Mouse (Mus musculus): ENCODE data around the gene Retreg1.

Retreg1 gene

DNA sequence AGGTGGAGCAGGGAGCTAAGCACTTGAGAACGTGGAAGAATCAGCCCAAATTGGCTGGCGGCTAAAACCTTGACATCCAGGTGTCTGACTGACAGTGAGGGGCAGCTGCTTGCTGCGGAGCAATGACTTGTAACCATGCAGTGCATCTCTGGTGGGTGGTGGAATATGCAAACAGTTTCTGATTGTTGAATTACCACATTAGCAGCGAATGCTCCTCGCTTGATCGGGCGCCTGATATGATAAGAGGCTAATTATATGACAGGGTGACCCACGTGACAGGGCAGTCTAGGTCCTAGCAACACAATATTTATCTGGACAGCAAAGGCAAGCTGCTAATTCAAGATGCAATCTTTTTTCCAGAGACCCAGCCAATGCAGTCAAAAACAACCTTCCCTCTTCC lies 80.9 kb downstream of the Retreg1 start:
- no peak for DNase-seq

GRCm38 (mm10) chr15:25926171-25926570 lies 83.2 kb downstream of the Retreg1 start:
- DNase-seq, result peak; percentile 15

DNA sequence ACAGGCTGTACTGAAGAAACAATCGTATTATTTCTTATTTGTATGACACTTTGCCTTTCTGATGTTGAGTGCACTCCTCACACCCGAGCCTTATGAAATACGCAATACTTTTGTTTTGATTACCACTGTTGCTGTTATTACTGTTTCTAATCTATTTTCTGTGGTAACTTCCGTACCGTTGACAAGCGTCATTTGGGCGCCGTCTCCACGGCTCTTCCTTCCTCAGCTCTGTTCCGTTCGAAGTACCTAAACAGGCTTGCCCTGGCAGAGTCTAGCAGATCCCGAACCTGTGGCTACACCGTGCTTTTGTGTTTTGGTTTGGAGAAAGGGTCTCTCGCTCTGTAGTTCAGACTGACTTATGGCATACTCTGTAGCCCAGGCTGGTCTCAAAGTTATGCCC lies 84.1 kb downstream of the Retreg1 start:
- no peak for DNase-seq

DNA sequence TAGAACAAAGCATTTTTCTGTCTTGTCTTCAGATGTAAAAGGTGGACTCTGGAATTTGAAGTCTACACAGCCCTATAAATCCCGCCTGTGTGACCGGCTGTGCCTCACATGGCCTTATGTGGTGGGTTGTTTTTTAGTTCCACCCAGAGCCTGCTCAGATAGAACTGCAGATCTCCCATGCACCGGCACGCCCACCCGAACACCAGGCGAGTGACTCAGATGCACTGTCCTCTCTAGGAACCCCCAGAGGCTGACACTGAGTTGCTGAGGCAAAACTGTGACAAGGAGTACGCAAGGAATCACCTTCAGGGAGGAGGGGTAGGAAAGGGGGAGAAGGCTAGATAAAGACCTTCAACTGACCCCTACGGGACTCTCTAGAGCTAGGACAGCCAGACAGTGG lies 85.0 kb downstream of the Retreg1 start:
- no peak for DNase-seq

DNA sequence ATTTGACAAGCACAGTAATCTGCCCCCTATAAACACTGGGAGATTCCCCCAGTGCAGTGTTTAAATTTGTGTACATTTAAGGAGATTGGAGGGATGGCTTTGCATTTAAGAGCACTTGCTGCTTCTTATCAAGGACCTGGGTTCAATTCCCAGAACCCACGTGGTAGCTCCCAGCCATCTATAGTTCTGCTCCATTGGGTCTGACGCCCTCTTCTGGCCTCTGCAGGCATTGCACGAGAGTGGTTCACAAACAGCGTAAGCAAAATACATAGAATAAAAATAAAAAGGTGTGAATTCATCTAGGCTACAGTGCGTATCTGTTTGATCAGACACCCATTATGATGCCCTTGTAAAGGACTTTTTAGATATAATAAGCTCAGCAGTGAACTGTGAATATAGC lies 85.9 kb downstream of the Retreg1 start:
- DNase-seq, result peak; percentile 27

GRCm38 (mm10) chr15:25929518-25929917 lies 86.5 kb downstream of the Retreg1 start:
- peak; percentile 56 for DNase-seq

GRCm38 (mm10) chr15:25929936-25930335 lies 87.0 kb downstream of the Retreg1 start:
- peak; percentile 43 for DNase-seq

DNA sequence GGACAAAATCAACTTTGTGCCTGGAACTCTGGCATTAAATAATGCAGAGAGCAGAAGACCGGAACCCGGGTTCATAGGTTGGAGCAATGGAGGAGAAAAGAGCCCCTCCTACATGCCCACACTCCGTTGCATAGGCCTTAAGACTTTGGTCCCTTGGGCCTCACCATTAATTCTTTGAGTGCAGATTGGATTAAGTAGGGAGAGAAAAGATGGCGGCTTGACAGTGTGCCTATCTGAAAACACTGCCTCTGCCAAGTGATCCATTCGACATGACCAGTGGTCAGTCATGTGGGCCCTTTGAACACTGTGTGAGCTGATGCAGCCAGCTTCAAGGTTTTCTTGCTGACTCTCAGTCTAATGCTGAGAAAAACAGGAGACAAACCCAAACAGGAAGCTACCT lies 87.7 kb downstream of the Retreg1 start:
- peak; percentile 33 for DNase-seq

- no peak for DNase-seq
Observed at GRCm38 (mm10) chr15:25932497-25932896, 89.5 kb downstream of the Retreg1 start.

DNA sequence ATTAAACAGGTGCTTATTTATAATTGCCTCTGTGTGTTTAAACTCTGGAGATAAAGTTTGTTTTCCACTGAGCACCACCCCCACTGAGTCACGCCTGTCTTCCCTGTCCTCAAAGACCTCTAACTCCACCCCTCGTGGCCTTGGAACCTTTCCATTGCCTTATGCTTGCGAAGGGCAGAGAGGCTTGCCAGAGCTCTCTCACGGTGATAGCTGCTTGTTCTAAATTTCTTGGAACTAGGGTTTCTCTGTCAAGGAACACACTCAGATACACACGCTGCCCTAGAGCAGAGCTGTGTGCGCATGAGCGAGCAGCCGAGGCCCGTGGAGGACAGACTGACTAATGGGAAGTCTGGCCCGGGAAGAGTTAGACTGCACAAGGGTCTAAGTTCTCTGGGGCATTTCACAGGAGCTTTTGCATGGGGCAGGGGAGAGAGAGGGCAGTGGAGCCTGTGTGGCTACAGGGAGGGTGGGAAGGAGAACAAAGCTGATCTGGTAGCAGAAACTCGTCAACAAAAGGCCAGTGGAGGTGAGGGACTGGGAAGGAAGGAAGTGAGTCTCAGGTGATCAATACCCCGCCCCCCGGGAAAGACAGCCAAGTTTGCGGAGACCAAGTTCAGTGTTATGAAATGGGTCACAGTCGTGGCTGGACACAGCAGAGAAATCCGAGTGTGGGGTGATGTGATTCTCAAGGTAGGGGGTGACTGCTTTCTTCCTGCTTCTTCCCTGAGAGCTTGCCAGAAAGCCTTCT lies 90.1 kb downstream of the Retreg1 start:
- peak; percentile 74 for DNase-seq

- peak; percentile 23 for DNase-seq
Observed at GRCm38 (mm10) chr15:25933685-25934108, 90.7 kb downstream of the Retreg1 start.

DNA sequence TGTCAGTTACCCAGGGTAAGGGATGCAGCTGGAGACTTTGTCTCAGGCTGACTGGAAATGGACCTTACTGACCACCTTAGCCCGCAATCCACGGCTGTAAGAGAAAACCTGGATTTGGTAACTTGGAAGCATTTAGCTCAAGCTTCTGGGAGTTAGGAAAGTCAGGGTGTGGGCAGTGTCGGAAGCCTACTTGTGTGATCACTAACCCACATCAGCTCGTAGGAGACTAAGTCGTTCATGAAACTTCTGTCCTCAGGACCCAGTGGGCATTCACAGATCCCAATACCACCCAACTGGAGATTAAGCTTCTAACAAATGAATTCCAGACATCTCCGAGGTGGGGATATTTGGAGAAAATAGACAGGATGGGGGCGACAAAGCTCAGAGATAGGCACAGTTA lies 91.4 kb downstream of the Retreg1 start:
- no peak for DNase-seq

DNA sequence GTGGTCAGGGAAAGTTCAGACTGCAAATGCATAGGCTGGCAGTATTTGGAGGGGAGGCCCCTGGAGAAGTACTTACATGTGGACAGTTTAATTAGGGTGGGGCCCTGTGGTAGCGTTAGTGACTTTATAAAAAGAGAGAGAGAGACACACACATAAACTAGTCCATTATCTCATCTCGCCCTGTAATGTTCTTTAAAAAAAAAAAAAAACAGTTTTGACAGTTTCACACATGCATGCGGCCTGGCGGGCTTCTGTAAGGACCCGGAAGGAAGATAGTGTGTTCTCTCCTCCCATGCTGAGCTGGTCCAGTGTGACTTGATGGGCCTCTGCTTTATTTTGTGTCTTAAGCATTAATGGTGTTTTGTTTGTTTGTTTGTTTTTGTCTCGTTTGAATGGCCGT lies 95.5 kb downstream of the Retreg1 start:
- DNase-seq, result no peak

- peak; percentile 43 for DNase-seq
Observed at GRCm38 (mm10) chr15:25940397-25941377, 97.7 kb downstream of the Retreg1 start.

DNA sequence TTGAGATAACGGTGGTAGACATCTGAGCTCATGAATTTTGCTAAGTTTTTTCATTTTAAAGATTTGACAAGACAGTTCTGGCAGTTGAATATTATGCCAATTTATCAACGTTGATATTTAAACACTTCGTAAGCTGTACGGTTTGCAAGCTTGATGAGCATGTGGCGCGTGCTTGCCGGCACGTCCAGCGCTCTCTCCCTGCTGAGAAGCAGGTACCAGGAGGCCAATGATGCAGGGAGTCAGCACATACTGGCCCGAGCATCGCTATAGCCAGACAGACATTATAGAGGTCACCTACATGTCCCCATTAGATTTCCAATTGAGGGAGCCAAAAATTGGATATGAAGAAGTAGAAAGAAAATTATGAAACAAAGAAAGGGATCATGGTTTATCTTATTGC lies 98.5 kb downstream of the Retreg1 start:
- DNase-seq, result no peak

DNA sequence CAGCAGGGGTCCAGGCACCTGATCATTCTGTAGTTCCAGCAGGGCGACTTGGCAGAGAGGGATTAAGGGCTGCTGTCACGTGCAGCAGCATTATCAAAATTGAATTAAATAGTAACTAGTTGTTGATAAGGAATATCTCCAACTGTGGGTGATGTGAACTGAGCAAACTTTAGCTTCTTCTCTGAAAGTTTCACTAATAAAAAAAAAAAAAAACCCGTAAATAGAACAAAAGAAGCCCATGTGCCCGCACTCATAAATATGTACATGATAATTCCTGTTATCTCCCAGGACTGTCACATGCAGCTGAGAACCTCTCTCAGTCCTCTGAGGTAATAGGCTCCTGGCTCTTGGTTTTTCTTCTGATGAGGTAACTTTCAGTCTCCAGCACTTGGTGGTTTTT lies 99.4 kb downstream of the Retreg1 start:
- DNase-seq, result no peak

DNA sequence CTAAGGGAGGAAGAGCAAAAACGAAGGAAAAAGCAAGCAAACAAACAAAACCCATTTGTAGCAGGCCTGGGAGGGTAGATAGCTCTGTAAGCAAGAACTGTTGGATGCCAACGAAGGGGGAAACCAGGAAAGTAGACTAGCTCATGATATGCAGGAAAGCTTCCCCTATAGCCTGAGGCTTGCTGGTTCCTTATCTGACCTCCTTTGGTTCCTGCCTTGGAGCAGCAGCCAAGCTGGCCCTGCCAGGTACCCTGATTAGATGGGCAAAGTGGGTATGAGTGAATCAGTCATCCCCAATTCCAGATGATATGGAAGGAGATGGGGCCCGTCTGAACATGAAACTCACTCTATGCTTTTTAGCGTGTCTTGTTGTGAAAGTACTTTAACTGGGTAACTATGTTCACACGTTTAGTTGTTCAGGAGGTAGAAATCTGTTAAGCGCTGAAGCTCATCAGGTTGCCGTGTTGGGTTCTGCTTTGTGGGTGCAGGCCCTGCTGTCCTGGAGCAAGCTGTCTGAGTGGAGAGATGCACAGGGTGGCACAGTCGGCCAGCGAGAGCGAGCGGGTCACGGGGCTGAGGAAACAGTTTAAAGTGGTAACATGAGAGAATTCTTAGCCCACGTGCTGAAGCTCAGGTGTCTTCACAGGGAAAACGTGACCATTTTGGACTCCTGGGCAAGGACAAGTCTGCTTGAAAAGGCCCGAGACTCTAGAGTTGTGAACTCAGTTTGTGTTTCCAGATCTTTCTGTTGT lies 100.6 kb downstream of the Retreg1 start:
- peak; percentile 26 for DNase-seq

DNA sequence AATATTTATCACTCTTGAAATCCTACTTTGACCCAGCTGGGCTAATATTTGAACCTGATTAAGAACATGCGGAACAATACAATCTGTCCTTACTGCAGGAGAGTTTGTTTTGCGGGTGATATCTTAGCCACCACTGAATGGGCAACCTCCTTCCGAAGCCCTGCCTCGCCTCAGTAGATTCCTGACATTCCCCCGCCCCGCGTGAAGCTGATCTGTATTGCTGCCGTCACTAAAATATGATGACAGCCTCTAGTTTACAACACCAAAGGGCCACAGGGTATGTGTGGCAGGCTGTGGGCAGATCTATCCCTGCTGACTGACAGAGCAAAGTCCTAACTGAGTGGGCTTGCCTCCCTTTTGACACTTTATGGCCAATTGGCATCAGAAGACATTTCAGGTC lies 102.2 kb downstream of the Retreg1 start:
- peak; percentile 38 for DNase-seq

- no peak for DNase-seq
Observed at GRCm38 (mm10) chr15:25946482-25946881, 103.5 kb downstream of the Retreg1 start.

DNA sequence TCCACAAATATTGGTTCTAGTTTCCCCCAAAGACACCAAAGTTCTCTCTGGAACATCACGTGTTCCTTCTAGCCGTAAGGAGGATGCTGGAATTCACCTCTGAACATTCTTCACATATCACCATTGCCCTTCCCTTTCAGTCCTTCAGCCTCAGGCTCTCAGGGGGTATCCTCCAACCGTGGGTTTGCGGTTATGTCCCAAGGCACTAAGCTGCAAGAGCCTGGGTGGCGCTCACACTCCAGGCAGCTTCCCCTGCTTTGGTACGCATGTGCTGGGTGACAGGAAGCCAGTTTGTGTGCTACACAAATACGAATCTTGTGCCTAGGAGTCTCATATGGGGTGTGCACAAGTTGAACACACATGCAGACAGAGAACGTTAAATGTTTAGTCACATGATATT lies 104.4 kb downstream of the Retreg1 start:
- no peak for DNase-seq

DNA sequence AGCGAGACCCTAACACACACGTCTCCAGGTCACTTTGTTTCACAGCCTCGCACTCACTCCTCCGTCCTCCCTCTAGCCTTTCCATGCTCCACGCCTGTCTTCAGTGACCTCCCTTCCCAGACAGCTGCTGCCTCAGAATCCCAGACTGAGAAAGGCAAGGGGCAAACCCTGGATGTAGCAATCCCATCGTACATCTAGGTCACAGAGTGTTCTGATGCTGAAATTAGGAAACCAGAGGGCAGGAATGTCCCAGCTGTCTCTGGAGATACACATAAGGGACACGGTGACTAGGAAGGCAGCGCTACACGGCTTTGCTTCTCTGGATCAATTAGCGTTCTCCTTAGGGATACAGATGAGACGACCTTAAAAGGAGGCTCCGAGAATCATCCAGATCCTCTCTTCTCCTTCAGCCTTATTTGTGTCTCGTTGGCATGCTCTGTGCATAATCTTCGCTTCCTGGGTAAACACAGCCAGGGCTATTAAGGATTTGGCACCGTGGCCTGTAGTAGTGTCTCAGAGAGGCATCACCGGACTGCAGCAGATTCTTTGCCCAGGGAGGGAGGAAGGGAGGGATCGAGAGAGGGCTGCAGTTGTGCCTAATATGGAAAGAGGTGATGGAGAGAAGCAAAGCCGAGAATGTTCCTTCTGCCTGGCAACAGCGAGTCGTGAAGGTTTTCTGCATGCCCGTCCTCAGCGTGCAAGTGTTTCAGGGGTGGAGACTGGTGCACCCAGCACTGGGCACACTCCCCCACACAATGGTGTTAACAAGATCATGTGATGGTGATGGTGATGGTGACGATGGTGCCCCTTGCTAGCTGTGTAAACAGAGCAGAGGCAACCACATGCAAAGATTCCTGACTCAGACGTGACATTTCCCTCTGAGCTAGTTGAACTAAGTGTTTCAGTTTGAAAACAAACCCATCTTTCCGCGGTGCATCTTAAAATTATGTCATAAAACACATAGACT lies 105.6 kb downstream of the Retreg1 start:
- DNase-seq, result no peak

DNA sequence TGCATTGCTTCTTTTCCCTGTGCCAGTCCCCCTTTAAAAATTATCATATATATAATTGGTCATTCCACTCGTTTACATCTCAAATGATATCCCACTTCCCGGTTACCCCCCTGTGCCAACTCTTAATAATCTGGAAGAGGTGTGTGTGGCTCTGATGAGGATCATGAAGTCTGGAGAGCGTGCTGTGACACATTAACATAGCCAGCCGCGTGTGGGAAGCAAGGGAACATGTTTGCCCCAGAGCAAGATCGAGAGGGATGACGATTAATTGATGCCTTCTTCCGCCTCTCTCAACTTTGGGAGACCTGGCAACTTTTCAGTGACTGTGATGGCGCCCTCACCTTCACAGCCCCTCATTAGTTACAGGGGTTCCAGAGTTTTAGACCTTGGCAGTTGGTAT lies 106.7 kb downstream of the Retreg1 start:
- no peak for DNase-seq

All from kidney, postnatal 10 days (tissue).